Mouse (Mus musculus): Measurements from ENCODE around the gene Gigyf2. TPM values are rescaled to one million over a fixed set of nuclear protein-coding genes. Genes with fewer than 3 reads are reported as not detected.
"Not testable (repeated sequence)": the region's sequence is repeated elsewhere in the genome, so short reads cannot be mapped to it uniquely, and the experiment has no call there.

Gene Gigyf2
- polyA plus RNA-seq, 1 experiment from 2014 or later, result 72.9 TPM

DNA sequence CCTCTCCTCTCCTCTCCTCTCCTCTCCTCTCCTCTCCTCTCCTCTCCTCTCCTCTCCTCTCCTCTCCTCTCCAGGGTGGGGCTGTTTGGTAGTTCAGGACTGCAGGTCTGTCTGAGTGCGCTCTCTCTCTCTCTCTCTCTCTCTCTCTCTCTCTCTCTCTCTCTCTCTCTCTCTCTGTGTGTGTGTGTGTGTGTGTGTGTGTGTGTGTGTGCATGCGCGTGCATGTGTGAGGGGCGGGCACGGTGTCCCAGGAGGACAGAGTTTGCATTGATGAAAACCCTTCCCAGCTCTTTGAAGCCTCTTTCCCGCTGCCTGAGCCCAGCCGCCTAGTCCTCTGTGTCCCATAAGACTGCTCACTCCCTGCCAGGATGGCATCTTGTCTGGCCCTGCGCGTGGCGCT lies 143.2 kb downstream of the Gigyf2 start, which contains the start of gene Snorc:
TSS of gene Snorc (plus strand) at position 301 of the 400 bp plus-strand sequence.
- H3K9me3 ChIP-seq; H3K4me3 ChIP-seq; H3K4me2 ChIP-seq; H3K9ac ChIP-seq; H3K27ac ChIP-seq; H3K27me3 ChIP-seq (replicated peaks); H3K4me1 ChIP-seq; ATAC-seq (replicated peaks); H3K36me3 ChIP-seq (replicated peaks): not testable (repeated sequence)
- 29% methylated on average over 9 of the region's 10 CpGs for WGBS

DNA sequence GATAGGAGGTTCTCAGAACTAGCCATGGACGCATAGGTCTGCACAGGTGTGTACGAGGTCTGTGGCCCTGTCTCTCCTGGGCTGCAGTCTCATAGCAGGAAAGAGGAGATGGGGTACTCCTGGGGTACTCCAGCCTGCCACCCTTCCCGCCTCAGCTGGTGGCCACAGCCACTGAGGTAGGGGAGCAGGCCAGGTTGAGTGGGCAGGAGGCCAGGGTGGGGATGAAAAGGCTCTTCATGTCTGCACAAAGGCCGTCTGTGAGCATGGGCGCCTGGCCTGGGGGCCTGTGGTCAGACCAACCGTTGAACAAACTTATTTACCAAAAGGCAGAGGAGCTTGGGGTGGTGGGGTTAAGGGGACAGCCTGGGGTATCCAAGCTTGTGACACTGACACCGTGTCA lies 145.1 kb downstream of the Gigyf2 start:
- H3K27ac ChIP-seq, result no peak overlapping the region
- no peak for ATAC-seq (replicated peaks)
- H3K36me3 ChIP-seq (replicated peaks), result no peaks in the 10 kb centered on the region
- 86% methylated on average over 7 of the region's 7 CpGs for WGBS
- peaks cover 10% of the 10 kb centered on the region for H3K4me1 ChIP-seq
- no peak overlapping the region for H3K9ac ChIP-seq
- no peaks in the 10 kb centered on the region for H3K9me3 ChIP-seq
- no peak overlapping the region for H3K4me2 ChIP-seq
- H3K4me3 ChIP-seq, result no peak overlapping the region
- peaks cover 8% of the 10 kb centered on the region; the same call in 1 of the 2 replicates for H3K27me3 ChIP-seq (replicated peaks)

DNA sequence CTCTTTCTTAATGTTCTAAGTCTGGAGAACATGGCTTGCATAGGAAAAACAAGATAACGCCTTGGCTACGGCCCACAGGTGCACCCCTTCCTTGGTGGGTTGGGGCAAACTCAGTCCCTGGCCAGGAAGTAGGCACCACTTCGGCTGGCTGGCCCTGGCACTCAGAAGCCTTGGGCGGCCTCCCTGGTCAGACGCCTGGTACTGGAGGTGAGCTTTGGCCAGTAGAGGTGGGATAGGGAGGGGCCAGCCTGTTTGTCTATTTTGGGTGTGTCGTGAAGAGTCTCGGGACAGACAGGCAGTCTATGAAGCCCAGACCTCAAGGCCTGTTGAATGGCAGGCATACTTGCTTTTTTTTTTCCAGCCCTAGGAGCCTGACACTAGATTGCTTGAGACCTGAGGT lies 145.8 kb downstream of the Gigyf2 start:
- Histone ChIP-seq H3K4me2 (no peak overlapping the region), H3K4me1 (peaks cover 10% of the 10 kb centered on the region), H3K9ac (no peak overlapping the region), H3K36me3 (replicated peaks) (no peaks in the 10 kb centered on the region), H3K9me3 (no peaks in the 10 kb centered on the region), H3K27ac (no peak overlapping the region), H3K27me3 (replicated peaks) (peaks cover 8% of the 10 kb centered on the region; the same call in 1 of the 2 replicates), H3K4me3 (no peak overlapping the region)
- 84% methylated on average over 7 of the region's 7 CpGs for WGBS
- no peak for ATAC-seq (replicated peaks)

DNA sequence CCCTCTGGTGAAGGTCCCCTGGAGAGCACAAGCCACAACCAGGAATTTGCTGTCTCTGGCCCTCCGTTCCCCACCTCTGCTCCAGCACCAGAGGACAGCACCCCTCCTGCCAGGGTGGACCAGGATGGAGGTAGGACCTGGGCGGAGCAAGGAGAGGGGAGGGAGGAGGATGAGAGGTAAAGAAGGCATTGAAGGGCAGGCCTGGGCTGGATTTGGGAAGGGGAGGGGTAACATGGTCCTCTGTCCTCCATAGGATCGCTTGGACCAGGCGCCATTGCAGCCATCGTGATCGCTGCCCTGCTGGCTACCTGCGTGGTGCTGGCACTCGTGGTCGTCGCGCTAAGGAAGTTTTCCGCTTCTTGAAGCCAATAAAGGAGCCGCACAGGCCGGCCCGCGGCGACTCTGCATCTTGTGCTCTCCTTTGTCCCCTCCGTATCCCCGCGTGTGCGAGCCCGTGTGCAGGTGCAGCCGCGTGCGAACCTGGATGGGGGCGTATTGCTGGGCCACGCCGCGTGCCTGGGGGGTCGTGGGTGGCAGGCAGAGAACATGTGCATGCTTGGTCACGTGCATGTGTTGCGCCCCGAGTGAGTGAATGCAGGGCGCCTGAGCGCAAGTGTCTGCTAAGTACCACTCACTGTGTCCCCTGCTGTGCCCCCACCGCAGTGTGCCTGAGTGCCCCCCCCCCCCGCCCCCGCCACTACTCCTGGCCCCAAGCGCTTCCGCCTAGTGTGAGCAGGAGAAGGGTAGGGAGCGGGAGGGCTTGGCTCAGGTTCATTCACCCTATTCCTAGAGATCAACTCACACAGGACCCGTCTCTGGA lies 148.5 kb downstream of the Gigyf2 start:
- peaks cover 10% of the 10 kb centered on the region for H3K4me1 ChIP-seq
- H3K9me3 ChIP-seq, result no peaks in the 10 kb centered on the region
- H3K9ac ChIP-seq, result peak overlapping the region; percentile 31
- ATAC-seq (replicated peaks), result peak; percentile 64
- peak overlapping the region; percentile 81 for H3K4me2 ChIP-seq
- WGBS, result 2% methylated on average over 41 of the region's 42 CpGs
- H3K27me3 ChIP-seq (replicated peaks), result peaks cover 8% of the 10 kb centered on the region; the same call in 1 of the 2 replicates
- H3K27ac ChIP-seq, result no peak overlapping the region
- no peaks in the 10 kb centered on the region for H3K36me3 ChIP-seq (replicated peaks)
- peak overlapping the region; percentile 37 for H3K4me3 ChIP-seq

DNA sequence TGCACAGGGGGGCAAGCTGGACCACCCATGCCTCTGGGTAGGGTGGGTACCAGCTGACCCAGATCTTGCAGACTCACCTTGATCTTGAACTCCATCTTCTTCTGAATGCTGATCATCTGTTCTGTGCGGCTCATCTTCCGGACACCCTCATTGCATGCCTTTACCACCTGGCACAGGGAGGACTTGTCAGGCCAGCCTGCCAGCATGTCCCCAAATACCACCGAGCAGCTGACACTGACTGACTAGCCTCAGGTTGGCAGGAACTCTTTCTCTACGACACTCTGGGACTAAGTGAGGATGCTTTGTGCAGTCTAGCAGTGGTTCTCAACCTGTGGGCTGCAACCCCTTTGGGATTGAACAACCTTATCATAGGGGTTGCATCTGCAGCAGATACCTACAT lies 155.7 kb downstream of the Gigyf2 start:
- no peak for ATAC-seq (replicated peaks)
- no peaks in the 10 kb centered on the region for H3K9me3 ChIP-seq
- no peak overlapping the region for H3K9ac ChIP-seq
- no peaks in the 10 kb centered on the region for H3K36me3 ChIP-seq (replicated peaks)
- no peak overlapping the region for H3K27ac ChIP-seq
- H3K4me3 ChIP-seq, result no peak overlapping the region
- H3K27me3 ChIP-seq (replicated peaks), result no peaks in the 10 kb centered on the region
- H3K4me1 ChIP-seq, result no peaks in the 10 kb centered on the region
- WGBS, result 88% methylated on average over 4 of the region's 4 CpGs
- no peak overlapping the region for H3K4me2 ChIP-seq

DNA sequence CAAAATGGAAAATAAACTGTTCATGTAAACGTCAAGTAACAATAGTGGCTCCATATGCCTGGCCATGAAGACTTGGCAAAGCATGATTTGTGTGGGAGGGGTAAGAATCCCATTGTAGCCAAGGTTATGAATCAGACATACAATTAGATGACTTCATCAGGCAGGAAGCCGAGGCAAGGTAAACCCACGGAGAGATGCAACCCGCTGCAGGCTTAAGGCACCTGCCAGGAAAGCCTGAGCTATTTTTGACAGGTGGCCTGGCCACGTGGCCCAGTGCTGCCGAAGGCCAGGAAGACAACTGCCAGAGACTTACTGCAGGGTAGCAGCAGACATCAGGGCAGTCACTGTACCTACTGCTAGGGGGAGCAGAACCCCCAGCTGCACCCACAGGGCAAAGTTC lies 159.6 kb downstream of the Gigyf2 start:
- Histone ChIP-seq H3K4me1 (no peaks in the 10 kb centered on the region), H3K27ac (no peak overlapping the region), H3K27me3 (replicated peaks) (no peaks in the 10 kb centered on the region), H3K36me3 (replicated peaks) (no peaks in the 10 kb centered on the region), H3K4me3 (no peak overlapping the region), H3K9me3 (no peaks in the 10 kb centered on the region), H3K9ac (no peak overlapping the region), H3K4me2 (no peak overlapping the region)
- 80% methylated on average over 6 of the region's 6 CpGs for WGBS
- ATAC-seq (replicated peaks), result no peak

DNA sequence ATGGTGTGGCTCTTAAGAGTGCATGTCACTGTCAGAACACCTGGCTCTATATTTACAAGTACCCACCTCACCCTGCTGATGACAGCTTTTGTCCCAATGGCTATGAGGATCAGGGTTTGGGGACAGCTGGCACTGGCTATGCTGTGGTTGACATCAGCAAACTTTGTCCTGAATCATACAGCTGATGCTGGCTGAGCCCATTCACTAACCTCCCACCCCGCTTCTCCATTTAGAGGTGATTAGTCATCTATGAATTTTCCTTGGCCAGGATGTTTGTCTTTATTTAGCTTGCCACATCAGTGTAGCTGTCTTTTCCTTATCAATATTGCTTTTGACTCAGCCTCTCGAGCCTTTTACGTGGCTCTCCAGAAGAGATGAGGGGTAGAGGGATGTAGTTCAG lies 165.5 kb downstream of the Gigyf2 start:
- Histone ChIP-seq H3K4me1 (no peaks in the 10 kb centered on the region), H3K27me3 (replicated peaks) (no peaks in the 10 kb centered on the region), H3K4me2 (no peak overlapping the region), H3K4me3 (no peak overlapping the region), H3K9me3 (no peaks in the 10 kb centered on the region), H3K36me3 (replicated peaks) (no peaks in the 10 kb centered on the region), H3K9ac (no peak overlapping the region), H3K27ac (no peak overlapping the region)
- ATAC-seq (replicated peaks), result no peak
- 90% methylated on average over 3 of the region's 3 CpGs for WGBS

DNA sequence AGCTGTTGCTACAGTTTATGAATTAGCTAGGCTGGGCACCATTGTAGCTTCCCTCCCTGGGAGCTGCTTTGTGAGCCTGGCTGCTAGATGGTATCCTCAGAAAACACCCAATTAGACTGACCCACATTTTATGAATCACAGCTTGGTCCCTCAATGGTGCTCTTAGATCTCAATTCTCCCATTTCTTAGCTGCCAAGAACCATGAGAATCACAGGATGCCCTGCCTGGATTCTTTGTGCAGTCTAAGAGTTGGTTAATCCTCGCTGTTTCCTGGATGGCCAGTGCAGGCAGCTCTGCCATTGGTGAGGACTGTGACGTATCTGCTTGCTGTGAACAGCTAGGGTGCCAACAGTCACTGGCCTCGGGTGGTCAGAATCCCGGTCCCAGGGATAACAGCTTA lies 166.7 kb downstream of the Gigyf2 start:
- Histone ChIP-seq H3K36me3 (replicated peaks) (no peaks in the 10 kb centered on the region), H3K4me3 (no peak overlapping the region), H3K4me2 (no peak overlapping the region), H3K9ac (no peak overlapping the region), H3K27ac (no peak overlapping the region), H3K27me3 (replicated peaks) (no peaks in the 10 kb centered on the region), H3K9me3 (no peaks in the 10 kb centered on the region), H3K4me1 (no peaks in the 10 kb centered on the region)
- 65% methylated on average over 4 of the region's 4 CpGs for WGBS
- no peak for ATAC-seq (replicated peaks)

Other genes with a start within 250 kb of the Gigyf2 start
- not detected in 2 replicates for gene Alppl2, start 237.1 kb upstream of the Gigyf2 start, polyA plus RNA-seq (2015; fragmentation: Nextera tagmentation; extraction: Ambion mirVana)
- gene Alpi, start 225.4 kb upstream of the Gigyf2 start, polyA plus RNA-seq (2015; fragmentation: Nextera tagmentation; extraction: Ambion mirVana), result 0.09 TPM in 1 of 2 replicates, not detected in the other
- not detected in 2 replicates for gene Akp3, start 202.0 kb upstream of the Gigyf2 start, polyA plus RNA-seq (2015; fragmentation: Nextera tagmentation; extraction: Ambion mirVana)
- 22.3 and 23.3 TPM in 2 replicates for gene Ecel1, start 170.5 kb upstream of the Gigyf2 start, polyA plus RNA-seq (2015; fragmentation: Nextera tagmentation; extraction: Ambion mirVana)
- 0.13 TPM in 1 of 2 replicates, not detected in the other for gene Prss56, start 143.7 kb upstream of the Gigyf2 start, polyA plus RNA-seq (2015; fragmentation: Nextera tagmentation; extraction: Ambion mirVana)
- not detected in 2 replicates for gene Chrnd, start 136.4 kb upstream of the Gigyf2 start, polyA plus RNA-seq (2015; fragmentation: Nextera tagmentation; extraction: Ambion mirVana)
- not detected in 2 replicates for gene Chrng, start 122.3 kb upstream of the Gigyf2 start, polyA plus RNA-seq (2015; fragmentation: Nextera tagmentation; extraction: Ambion mirVana)
- 91.7 and 95.4 TPM in 2 replicates for gene Eif4e2, start 113.1 kb upstream of the Gigyf2 start, polyA plus RNA-seq (2015; fragmentation: Nextera tagmentation; extraction: Ambion mirVana)
- 0.58 and 1.2 TPM in 2 replicates for gene Efhd1, start 62.6 kb upstream of the Gigyf2 start, polyA plus RNA-seq (2015; fragmentation: Nextera tagmentation; extraction: Ambion mirVana)
- gene Kcnj13, start 67.7 kb downstream of the Gigyf2 start, polyA plus RNA-seq (2015; fragmentation: Nextera tagmentation; extraction: Ambion mirVana), result 7.6 and 8.1 TPM in 2 replicates
- gene Snorc, start 143.3 kb downstream of the Gigyf2 start, polyA plus RNA-seq (2015; fragmentation: Nextera tagmentation; extraction: Ambion mirVana), result 0.83 and 1.1 TPM in 2 replicates
- 0.15 and 0.46 TPM in 2 replicates for gene Neu2, start 182.9 kb downstream of the Gigyf2 start, polyA plus RNA-seq (2015; fragmentation: Nextera tagmentation; extraction: Ambion mirVana)
- gene Ngef, start 246.9 kb downstream of the Gigyf2 start, polyA plus RNA-seq (2015; fragmentation: Nextera tagmentation; extraction: Ambion mirVana), result 22.1 and 24.4 TPM in 2 replicates